Mouse (Mus musculus) olfactory bulb, adult 2 months (tissue): ENCODE results near the gene Zfp523.

Experiments used
- CTCF ChIP-seq: fragments of 200-500 bp; IDR thresholded peaks from 2 replicates; pipeline ENCODE4 v1.5.1; 2012; ENCODE audit warnings: low read depth, mild to moderate bottlenecking, low read length, moderate library complexity; ENCODE audit not compliant: insufficient read depth
- POLR2A ChIP-seq: fragments of 200-500 bp; IDR thresholded peaks from 2 replicates; pipeline ENCODE4 v1.6.1; 2012; ENCODE audit warnings: mild to moderate bottlenecking, low read depth, low read length, moderate library complexity; ENCODE audit not compliant: insufficient read depth

GRCm38 (mm10) chr17:28240846-28241245, 63.9 kb downstream of the Zfp523 start:
- TF ChIP-seq POLR2A (no peak), CTCF (no peak)
